Mouse (Mus musculus): ENCODE measurements around the gene Cfap73. TPM values are rescaled to one million over a fixed set of nuclear protein-coding genes. Genes with fewer than 3 reads are reported as not detected.

Gene Cfap73
- polyA plus RNA-seq, 1 experiment from 2014 or later, result not detected

- WGBS, result under 1% methylated on average over 22 of the region's 22 CpGs
- H3K36me3 ChIP-seq (ENCODE audit: control insufficient read depth, insufficient read depth, low read length), result peaks cover 24% of the 10 kb centered on the region; the same call in 1 of the 2 replicates
- peak within 1 kb of the TSS; percentile 10 for H3K27ac ChIP-seq (ENCODE audit: low read depth, low read length)
- peaks cover 10% of the 10 kb centered on the region for H3K4me1 ChIP-seq (replicated peaks; ENCODE audit: control insufficient read depth, insufficient read depth, low read length)
- peak within 1 kb of the TSS; percentile 82 for H3K4me3 ChIP-seq (ENCODE audit: low read depth, low read length)
- peaks cover 4% of the 10 kb centered on the region; the same call in 1 of the 2 replicates for H3K9me3 ChIP-seq (ENCODE audit: control insufficient read depth, low read length)
- DNase-seq (ENCODE audit: low spot score), result peak; percentile 98
- H3K27me3 ChIP-seq (replicated peaks; ENCODE audit: control insufficient read depth, insufficient read depth, low read length), result no peaks in the 10 kb centered on the region
- H3K4me2 ChIP-seq, result peak within 1 kb of the TSS; percentile 86
- ATAC-seq (replicated peaks; ENCODE audit: low FRiP score), result peak; percentile 81
- peak within 1 kb of the TSS; percentile 79 for H3K9ac ChIP-seq (ENCODE audit: low read depth, low read length)
These were observed 21.6 kb downstream of the Cfap73 start, which contains the start of the genes Rita1 and Ddx54 for GRCm38 (mm10) chr5:120612442-120612821. TSS of gene Rita1 (minus strand) at chr5:120612589. TSS of gene Ddx54 (plus strand) at chr5:120612739.

DNA sequence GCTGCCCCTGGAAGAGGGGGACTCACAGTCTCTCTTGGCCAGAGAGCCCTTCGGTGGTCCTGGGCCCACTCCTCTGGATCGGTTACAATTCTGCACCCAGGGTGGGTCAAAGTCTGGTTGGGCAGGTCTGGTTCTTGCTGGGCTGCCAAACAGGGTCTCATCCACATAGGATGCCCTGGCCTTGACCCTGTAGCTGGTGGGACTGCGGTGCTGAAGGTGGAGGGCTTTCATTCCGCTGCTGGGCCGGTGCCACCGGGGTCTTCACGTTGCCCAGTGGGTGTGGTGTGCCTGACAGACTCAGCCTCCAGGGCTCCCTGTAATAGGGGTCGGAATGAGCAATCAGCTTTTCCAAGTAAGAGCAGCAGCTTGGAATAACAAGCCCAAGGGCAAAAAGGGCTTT is 22.6 kb downstream of the Cfap73 start:
- whole genome bisulfite sequencing, result 68% methylated on average over 8 of the region's 8 CpGs
- Histone ChIP-seq H3K4me3 (ENCODE audit: low read depth, low read length) (peak overlapping the region; percentile 82), H3K4me1 (replicated peaks; ENCODE audit: control insufficient read depth, insufficient read depth, low read length) (peaks cover 15% of the 10 kb centered on the region), H3K4me2 (peak overlapping the region; percentile 73), H3K27ac (ENCODE audit: low read depth, low read length) (no peak overlapping the region), H3K9me3 (ENCODE audit: control insufficient read depth, low read length) (peaks cover 4% of the 10 kb centered on the region; the same call in 1 of the 2 replicates), H3K36me3 (ENCODE audit: control insufficient read depth, insufficient read depth, low read length) (peaks cover 17% of the 10 kb centered on the region; the same call in 1 of the 2 replicates), H3K9ac (ENCODE audit: low read depth, low read length) (peak overlapping the region; percentile 79), H3K27me3 (replicated peaks; ENCODE audit: control insufficient read depth, insufficient read depth, low read length) (no peaks in the 10 kb centered on the region)
- DNase-seq (ENCODE audit: low spot score) (no peak), ATAC-seq (replicated peaks; ENCODE audit: low FRiP score) (no peak)

- H3K4me1 ChIP-seq (replicated peaks; ENCODE audit: control insufficient read depth, insufficient read depth, low read length), result peaks cover 15% of the 10 kb centered on the region
- ATAC-seq (replicated peaks; ENCODE audit: low FRiP score), result no peak
- DNase-seq (ENCODE audit: low spot score), result no peak
- peaks cover 12% of the 10 kb centered on the region; the same call in 1 of the 2 replicates for H3K36me3 ChIP-seq (ENCODE audit: control insufficient read depth, insufficient read depth, low read length)
- WGBS, result 89% methylated on average over 5 of the region's 5 CpGs
- H3K4me2 ChIP-seq, result peak overlapping the region; percentile 73
- H3K9ac ChIP-seq (ENCODE audit: low read depth, low read length), result no peak overlapping the region
- no peak overlapping the region for H3K27ac ChIP-seq (ENCODE audit: low read depth, low read length)
- H3K9me3 ChIP-seq (ENCODE audit: control insufficient read depth, low read length), result peaks cover 3% of the 10 kb centered on the region; the same call in 1 of the 2 replicates
- H3K4me3 ChIP-seq (ENCODE audit: low read depth, low read length), result peak overlapping the region; percentile 82
- H3K27me3 ChIP-seq (replicated peaks; ENCODE audit: control insufficient read depth, insufficient read depth, low read length), result no peaks in the 10 kb centered on the region
These were observed 23.1 kb downstream of the Cfap73 start for GRCm38 (mm10) chr5:120610906-120611305.

- H3K36me3 ChIP-seq (ENCODE audit: control insufficient read depth, insufficient read depth, low read length), result peaks cover 3% of the 10 kb centered on the region; the same call in 1 of the 2 replicates
- no peak overlapping the region for H3K9ac ChIP-seq (ENCODE audit: low read depth, low read length)
- H3K27me3 ChIP-seq (replicated peaks; ENCODE audit: control insufficient read depth, insufficient read depth, low read length), result no peaks in the 10 kb centered on the region
- H3K27ac ChIP-seq (ENCODE audit: low read depth, low read length), result no peak overlapping the region
- peaks cover 20% of the 10 kb centered on the region for H3K4me1 ChIP-seq (replicated peaks; ENCODE audit: control insufficient read depth, insufficient read depth, low read length)
- H3K4me3 ChIP-seq (ENCODE audit: low read depth, low read length), result no peak overlapping the region
- ATAC-seq (replicated peaks; ENCODE audit: low FRiP score) (no peak), DNase-seq (ENCODE audit: low spot score) (no peak)
- no peak overlapping the region for H3K4me2 ChIP-seq
- H3K9me3 ChIP-seq (ENCODE audit: control insufficient read depth, low read length), result no peaks in the 10 kb centered on the region
- 91% methylated on average over 16 of the region's 16 CpGs for WGBS
These were observed 24.7 kb downstream of the Cfap73 start for GRCm38 (mm10) chr5:120609246-120609775.

DNA sequence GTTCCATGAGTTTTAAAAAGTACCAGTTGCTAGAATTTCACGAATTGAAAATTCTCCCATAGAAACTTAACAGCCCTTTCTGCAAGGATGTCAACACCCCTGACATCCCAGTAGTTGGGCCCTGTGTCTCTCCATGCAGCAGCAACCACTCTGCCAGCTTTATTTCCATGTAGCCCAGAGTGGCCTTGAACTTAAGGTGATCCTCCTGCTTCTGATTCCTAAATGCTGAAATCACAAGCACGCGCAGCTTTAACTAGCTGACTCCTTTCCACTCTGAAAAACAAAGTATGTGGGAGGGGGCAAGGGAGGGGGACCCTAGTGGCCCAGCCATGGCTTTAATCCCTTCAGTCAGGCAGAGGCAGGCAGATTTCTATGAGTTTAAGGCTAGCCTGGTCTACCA is 26.7 kb downstream of the Cfap73 start:
- H3K4me1 ChIP-seq (replicated peaks; ENCODE audit: control insufficient read depth, insufficient read depth, low read length), result peaks cover 16% of the 10 kb centered on the region
- H3K27ac ChIP-seq (ENCODE audit: low read depth, low read length), result no peak overlapping the region
- no peak overlapping the region for H3K4me2 ChIP-seq
- no peak overlapping the region for H3K9ac ChIP-seq (ENCODE audit: low read depth, low read length)
- no peaks in the 10 kb centered on the region for H3K27me3 ChIP-seq (replicated peaks; ENCODE audit: control insufficient read depth, insufficient read depth, low read length)
- peaks cover 3% of the 10 kb centered on the region; the same call in 1 of the 2 replicates for H3K36me3 ChIP-seq (ENCODE audit: control insufficient read depth, insufficient read depth, low read length)
- 70% methylated on average over 3 of the region's 3 CpGs for WGBS
- DNase-seq (ENCODE audit: low spot score), result no peak
- ATAC-seq (replicated peaks; ENCODE audit: low FRiP score), result no peak
- H3K9me3 ChIP-seq (ENCODE audit: control insufficient read depth, low read length), result no peaks in the 10 kb centered on the region
- no peak overlapping the region for H3K4me3 ChIP-seq (ENCODE audit: low read depth, low read length)

DNA sequence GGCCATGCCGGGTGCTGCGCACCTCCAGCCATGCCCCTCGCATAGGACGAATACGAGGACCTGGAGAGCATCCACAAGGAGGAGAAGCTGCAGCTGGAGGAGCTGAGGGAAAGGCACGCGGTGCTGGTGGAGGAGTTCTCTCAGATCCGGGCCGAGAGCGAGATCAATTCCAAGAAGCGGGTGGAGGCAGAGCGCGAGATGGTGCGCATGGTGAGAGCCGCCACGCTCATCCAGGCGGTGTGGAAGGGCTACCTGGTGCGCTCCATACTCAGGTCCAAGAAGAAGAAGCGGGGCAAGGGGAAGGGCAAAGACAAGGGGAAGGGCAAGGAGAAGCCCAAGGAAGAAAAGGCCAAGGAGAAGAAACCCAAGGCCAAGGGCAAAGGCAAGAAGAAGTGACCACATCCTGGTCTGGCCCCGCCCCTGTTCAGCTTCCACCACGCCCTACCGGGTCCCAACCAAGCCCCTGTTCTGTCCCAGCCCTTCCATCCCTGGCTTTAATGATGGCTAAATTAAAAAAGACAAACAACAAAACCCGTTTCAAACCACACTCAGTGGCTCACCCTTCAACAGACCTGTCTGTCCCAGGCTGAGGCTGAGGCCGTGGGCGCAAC is 27.3 kb downstream of the Cfap73 start:
- H3K4me1 ChIP-seq (replicated peaks; ENCODE audit: control insufficient read depth, insufficient read depth, low read length), result peaks cover 17% of the 10 kb centered on the region
- H3K4me3 ChIP-seq (ENCODE audit: low read depth, low read length), result no peak overlapping the region
- H3K27ac ChIP-seq (ENCODE audit: low read depth, low read length), result no peak overlapping the region
- peaks cover 3% of the 10 kb centered on the region; the same call in 1 of the 2 replicates for H3K36me3 ChIP-seq (ENCODE audit: control insufficient read depth, insufficient read depth, low read length)
- H3K9ac ChIP-seq (ENCODE audit: low read depth, low read length), result no peak overlapping the region
- ATAC-seq (replicated peaks; ENCODE audit: low FRiP score) (no peak), DNase-seq (ENCODE audit: low spot score) (no peak)
- 66% methylated on average over 25 of the region's 25 CpGs for whole genome bisulfite sequencing
- H3K27me3 ChIP-seq (replicated peaks; ENCODE audit: control insufficient read depth, insufficient read depth, low read length), result no peaks in the 10 kb centered on the region
- 0 out of 2 replicates have a peak overlapping the region, but pooled peaks have one; percentile 20 for H3K4me2 ChIP-seq
- no peaks in the 10 kb centered on the region for H3K9me3 ChIP-seq (ENCODE audit: control insufficient read depth, low read length)

GRCm38 (mm10) chr5:120605688-120606087 is 28.3 kb downstream of the Cfap73 start:
- 2% methylated on average over 8 of the region's 8 CpGs for WGBS
- Histone ChIP-seq H3K36me3 (ENCODE audit: control insufficient read depth, insufficient read depth, low read length) (peaks cover 3% of the 10 kb centered on the region; the same call in 1 of the 2 replicates), H3K4me2 (peak overlapping the region; percentile 70), H3K9ac (ENCODE audit: low read depth, low read length) (peak overlapping the region; percentile 41; the same call in 1 of the 2 replicates), H3K9me3 (ENCODE audit: control insufficient read depth, low read length) (no peaks in the 10 kb centered on the region), H3K27me3 (replicated peaks; ENCODE audit: control insufficient read depth, insufficient read depth, low read length) (no peaks in the 10 kb centered on the region), H3K4me3 (ENCODE audit: low read depth, low read length) (peak overlapping the region; percentile 34), H3K27ac (ENCODE audit: low read depth, low read length) (no peak overlapping the region), H3K4me1 (replicated peaks; ENCODE audit: control insufficient read depth, insufficient read depth, low read length) (peaks cover 20% of the 10 kb centered on the region)
- peak; percentile 80 for DNase-seq (ENCODE audit: low spot score)
- ATAC-seq (replicated peaks; ENCODE audit: low FRiP score), result peak; percentile 65

- Histone ChIP-seq H3K4me2 (peak overlapping the region; percentile 70), H3K4me1 (replicated peaks; ENCODE audit: control insufficient read depth, insufficient read depth, low read length) (peaks cover 23% of the 10 kb centered on the region), H3K9ac (ENCODE audit: low read depth, low read length) (peak overlapping the region; percentile 41), H3K27ac (ENCODE audit: low read depth, low read length) (peak overlapping the region; percentile 19; the same call in 1 of the 2 replicates), H3K27me3 (replicated peaks; ENCODE audit: control insufficient read depth, insufficient read depth, low read length) (no peaks in the 10 kb centered on the region), H3K36me3 (ENCODE audit: control insufficient read depth, insufficient read depth, low read length) (peaks cover 3% of the 10 kb centered on the region; the same call in 1 of the 2 replicates), H3K4me3 (ENCODE audit: low read depth, low read length) (peak overlapping the region; percentile 34), H3K9me3 (ENCODE audit: control insufficient read depth, low read length) (no peaks in the 10 kb centered on the region)
- 4% methylated on average over 10 of the region's 10 CpGs for WGBS
- peak; percentile 19; the same call in 1 of the 2 replicates for ATAC-seq (replicated peaks; ENCODE audit: low FRiP score)
- no peak for DNase-seq (ENCODE audit: low spot score)
These were observed 28.8 kb downstream of the Cfap73 start for GRCm38 (mm10) chr5:120605241-120605661.
